Mouse (Mus musculus): ENCODE data around the gene Ndufs1. TPM values are rescaled to one million over a fixed set of nuclear protein-coding genes. Genes with fewer than 3 reads are reported as not detected.

The Ndufs1 gene
- polyA plus RNA-seq, 1 experiment = 2.1 TPM

DNA sequence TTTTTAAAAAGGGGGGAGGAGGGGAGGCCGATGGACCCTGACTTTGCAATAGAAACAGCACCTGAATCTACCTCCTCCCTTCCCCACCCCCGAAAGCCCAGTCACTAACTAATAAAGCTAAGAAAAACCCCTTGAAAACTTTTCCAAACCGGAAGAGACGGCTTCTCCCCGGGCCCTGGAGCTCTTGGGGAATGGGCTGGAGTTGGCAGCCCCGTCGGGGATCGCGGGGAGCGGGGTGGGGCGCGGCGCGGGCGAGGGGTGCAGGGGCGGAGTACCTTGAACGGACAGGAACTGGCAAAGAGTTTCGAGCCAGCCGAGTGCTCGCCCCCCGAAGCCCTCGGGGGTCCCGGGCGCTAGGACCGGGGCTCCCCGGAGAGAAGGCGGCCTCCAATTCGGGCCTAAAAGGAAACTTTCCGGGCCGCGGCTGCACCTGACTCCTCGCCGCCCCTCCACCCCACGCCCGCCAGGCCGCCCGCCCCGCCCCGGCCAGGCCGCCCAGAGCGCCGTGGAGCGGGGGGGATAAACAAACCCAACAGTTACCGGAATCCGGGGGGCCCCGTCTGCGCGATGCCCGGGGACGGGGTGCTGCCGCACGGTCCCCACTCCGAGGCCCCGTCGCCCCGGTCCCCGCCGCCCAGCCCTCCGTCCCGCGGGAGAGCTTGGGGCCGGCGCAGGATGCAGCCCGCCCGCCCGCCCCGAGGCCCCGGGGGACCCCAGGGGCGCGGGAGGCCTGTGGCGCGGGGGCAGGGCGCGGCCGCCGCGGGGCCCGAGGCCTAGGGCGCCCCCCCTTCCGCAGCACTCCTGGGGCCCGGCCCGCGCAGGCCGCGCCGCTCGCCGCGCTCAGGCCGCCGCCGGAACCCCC is 63.1 kb downstream of the Ndufs1 start:
- Histone ChIP-seq H3K4me3 (replicated peaks) (peak overlapping the region; percentile 67), H3K4me1 (ENCODE audit: control insufficient read depth) (peaks cover 44% of the 10 kb centered on the region), H3K36me3 (ENCODE audit: control insufficient read depth) (peaks cover 25% of the 10 kb centered on the region), H3K27me3 (ENCODE audit: control insufficient read depth) (no peaks in the 10 kb centered on the region), H3K9me3 (ENCODE audit: control insufficient read depth, low read length) (no peaks in the 10 kb centered on the region)
- TF ChIP-seq GATA1 (IDR thresholded peaks at IDR 0.05; ENCODE audit: low read length) = no peak
- no peak for TF ChIP-seq TAL1 (IDR thresholded peaks at IDR 0.05; ENCODE audit: low read length)

DNA sequence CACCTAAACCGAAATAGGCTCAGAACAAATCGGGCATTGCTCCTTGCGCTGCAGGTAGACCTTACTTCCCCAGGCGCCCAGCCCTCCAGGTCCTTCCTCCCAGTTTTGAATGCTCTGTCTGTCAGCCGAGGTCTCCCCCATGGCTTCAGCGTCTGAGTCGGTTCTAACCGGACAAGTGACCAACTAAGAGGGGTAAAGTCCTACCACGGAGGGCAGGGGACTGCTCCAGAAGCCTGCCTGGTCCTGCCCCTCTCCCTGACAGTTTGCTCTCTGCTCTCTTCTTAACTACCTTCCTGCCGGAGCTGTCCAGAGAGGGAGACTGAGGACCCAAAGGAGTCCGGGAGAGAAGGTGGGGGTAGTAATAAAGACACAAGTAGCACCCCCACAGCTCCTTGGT is 63.8 kb downstream of the Ndufs1 start:
- TF ChIP-seq TAL1 (IDR thresholded peaks at IDR 0.05; ENCODE audit: low read length) = no peak
- TF ChIP-seq GATA1 (IDR thresholded peaks at IDR 0.05; ENCODE audit: low read length) = no peak
- peak overlapping the region; percentile 67 for H3K4me3 ChIP-seq (replicated peaks)
- H3K4me1 ChIP-seq (ENCODE audit: control insufficient read depth) = peaks cover 44% of the 10 kb centered on the region
- no peaks in the 10 kb centered on the region for H3K9me3 ChIP-seq (ENCODE audit: control insufficient read depth, low read length)
- H3K36me3 ChIP-seq (ENCODE audit: control insufficient read depth) = peaks cover 18% of the 10 kb centered on the region
- no peaks in the 10 kb centered on the region for H3K27me3 ChIP-seq (ENCODE audit: control insufficient read depth)

DNA sequence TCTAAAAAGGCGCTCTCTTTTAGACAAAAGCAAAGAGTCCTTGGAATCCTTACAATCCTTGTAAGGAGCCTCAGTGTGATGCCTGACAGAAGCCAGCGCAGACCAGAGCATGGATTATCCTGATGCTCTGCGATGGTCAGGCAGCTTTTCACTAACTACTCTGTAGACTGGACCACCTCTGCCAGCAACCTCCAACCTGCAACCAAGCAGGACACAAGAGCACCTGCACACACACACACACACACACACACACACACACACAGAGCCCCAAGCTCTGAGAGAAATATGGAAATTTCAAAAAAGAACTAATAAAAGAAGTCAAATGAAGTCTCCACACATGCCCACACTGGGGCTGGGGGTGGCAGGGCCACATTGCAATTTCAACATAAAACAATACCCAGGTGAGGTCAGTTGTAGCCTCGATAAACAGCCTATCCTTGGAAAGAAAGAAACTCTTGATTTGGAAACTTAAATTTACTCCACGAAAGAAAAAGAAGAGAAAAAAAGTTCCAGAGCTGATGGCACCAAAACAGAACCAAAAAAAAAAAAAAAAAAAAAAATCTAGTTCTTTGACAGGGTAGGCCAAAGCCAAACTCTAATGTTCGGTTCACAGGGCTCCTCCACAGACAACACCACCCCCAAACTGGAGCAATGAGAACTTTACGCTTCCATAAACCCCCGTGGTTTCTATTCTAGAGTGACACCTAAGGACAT is 64.3 kb downstream of the Ndufs1 start:
- peaks cover 46% of the 10 kb centered on the region for H3K4me1 ChIP-seq (ENCODE audit: control insufficient read depth)
- peak overlapping the region; percentile 67 for H3K4me3 ChIP-seq (replicated peaks)
- H3K36me3 ChIP-seq (ENCODE audit: control insufficient read depth) = peaks cover 20% of the 10 kb centered on the region
- TF ChIP-seq GATA1 (IDR thresholded peaks at IDR 0.05; ENCODE audit: low read length) (no peak), TAL1 (IDR thresholded peaks at IDR 0.05; ENCODE audit: low read length) (no peak)
- H3K9me3 ChIP-seq (ENCODE audit: control insufficient read depth, low read length) = no peaks in the 10 kb centered on the region
- H3K27me3 ChIP-seq (ENCODE audit: control insufficient read depth) = no peaks in the 10 kb centered on the region

DNA sequence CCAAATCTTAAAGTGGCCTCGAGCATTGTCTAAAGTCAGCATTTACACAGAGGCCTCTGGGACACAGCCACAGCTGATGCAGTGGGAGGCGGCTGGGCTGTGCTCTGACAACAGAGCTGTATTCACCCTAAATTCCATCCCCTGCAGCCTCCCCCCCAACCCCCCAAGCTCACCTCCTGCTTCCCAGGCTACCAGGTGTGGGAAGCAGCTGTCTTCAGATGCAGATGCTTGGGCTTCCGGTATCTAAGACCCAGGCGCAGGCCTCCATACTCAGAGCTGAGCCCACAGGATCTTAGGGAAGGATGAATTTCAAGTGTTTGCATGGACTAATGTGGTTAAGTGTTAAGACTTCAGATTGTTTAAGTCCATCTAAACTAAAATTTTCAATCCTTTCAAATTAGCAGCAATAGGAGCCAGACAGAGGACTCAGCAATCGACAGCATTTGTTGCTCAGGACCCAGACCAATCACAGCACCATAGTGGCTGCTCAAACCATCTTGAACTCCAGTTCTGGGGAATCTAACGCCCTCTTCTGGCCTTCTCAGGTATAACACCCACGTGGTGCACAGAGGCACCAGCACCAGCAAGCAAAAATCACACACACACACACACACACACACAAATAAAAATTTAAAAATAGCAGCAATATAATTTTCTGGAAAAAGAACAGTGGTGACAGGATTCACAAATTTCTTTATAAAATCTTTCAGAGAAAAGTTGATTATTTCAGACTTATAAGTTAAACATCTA is 65.9 kb downstream of the Ndufs1 start:
- no peak overlapping the region for H3K4me3 ChIP-seq (replicated peaks)
- TF ChIP-seq GATA1 (IDR thresholded peaks at IDR 0.05; ENCODE audit: low read length) (no peak), TAL1 (IDR thresholded peaks at IDR 0.05; ENCODE audit: low read length) (no peak)
- no peaks in the 10 kb centered on the region for H3K9me3 ChIP-seq (ENCODE audit: control insufficient read depth, low read length)
- peaks cover 37% of the 10 kb centered on the region for H3K4me1 ChIP-seq (ENCODE audit: control insufficient read depth)
- no peaks in the 10 kb centered on the region for H3K27me3 ChIP-seq (ENCODE audit: control insufficient read depth)
- peaks cover 19% of the 10 kb centered on the region for H3K36me3 ChIP-seq (ENCODE audit: control insufficient read depth)

DNA sequence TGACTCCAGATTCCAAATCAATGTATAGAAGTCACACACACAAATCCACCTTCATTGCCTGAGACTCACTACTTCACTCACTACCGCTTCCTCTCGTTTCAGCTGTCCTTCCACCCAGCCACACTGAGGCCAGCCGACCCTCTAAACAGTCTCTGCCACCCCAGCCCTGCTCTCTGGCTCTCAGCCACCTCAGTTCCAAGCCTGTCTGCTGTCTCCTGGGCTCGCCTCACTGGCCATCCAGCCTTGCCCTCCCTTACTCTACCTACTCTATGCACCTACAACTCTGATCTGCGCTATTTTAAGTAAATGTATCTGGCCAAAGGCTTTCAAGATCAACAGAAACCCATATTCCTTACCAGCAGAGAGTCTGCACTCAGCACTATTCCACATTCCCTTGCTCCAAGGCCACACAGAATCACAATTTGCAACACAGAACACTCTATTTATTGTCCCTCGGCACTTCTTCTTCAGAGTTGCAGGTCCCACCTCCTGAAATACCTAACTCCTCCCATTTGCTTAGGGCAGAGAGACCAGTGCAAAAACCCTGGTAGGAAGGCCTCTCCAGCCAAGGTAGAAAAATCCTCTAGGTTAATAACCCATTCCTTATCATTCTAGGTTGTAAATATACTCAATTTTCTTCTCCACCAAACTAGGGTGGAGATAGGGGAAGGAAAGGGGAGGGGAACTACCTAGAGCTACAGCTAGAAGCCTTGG is 68.9 kb downstream of the Ndufs1 start:
- Histone ChIP-seq H3K36me3 (ENCODE audit: control insufficient read depth) (peaks cover 40% of the 10 kb centered on the region), H3K9me3 (ENCODE audit: control insufficient read depth, low read length) (no peaks in the 10 kb centered on the region), H3K4me3 (replicated peaks) (no peak overlapping the region), H3K4me1 (ENCODE audit: control insufficient read depth) (peaks cover 30% of the 10 kb centered on the region), H3K27me3 (ENCODE audit: control insufficient read depth) (no peaks in the 10 kb centered on the region)
- TF ChIP-seq GATA1 (IDR thresholded peaks at IDR 0.05; ENCODE audit: low read length) = no peak
- TF ChIP-seq TAL1 (IDR thresholded peaks at IDR 0.05; ENCODE audit: low read length) = no peak

DNA sequence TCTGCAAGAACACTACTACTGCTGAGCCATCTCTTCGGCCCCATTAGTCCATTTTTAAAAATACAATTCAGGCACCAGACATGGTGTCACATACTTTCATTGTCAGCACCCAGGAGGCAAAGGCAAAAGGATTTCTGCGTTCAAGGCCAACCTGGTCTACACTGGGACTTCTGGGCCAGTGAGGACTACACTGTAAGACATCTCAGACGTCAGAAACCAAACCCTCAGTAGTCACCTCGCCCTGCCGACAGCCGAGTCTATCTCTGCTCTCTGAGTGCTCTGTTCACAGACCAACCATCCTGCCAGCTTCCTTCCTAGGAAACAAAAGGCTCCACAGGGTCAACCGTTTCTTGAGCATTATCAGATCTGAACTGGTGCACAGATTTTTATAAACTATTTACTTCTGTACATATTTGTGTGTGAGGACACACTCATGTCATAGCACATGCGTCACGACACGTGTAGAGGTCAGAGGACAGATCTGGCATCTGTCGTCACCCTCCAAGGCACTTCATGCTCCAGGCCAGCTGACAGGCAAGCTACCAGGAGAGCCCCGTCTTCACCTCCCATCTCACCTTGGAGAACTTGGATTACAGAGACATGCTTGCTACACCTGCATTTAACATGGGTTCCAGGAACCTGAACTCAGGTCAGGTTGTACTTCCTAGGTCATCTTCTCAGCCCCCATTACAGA is 73.7 kb downstream of the Ndufs1 start:
- Histone ChIP-seq H3K9me3 (ENCODE audit: control insufficient read depth, low read length) (no peaks in the 10 kb centered on the region), H3K4me1 (ENCODE audit: control insufficient read depth) (peaks cover 6% of the 10 kb centered on the region), H3K27me3 (ENCODE audit: control insufficient read depth) (no peaks in the 10 kb centered on the region), H3K4me3 (replicated peaks) (no peak overlapping the region), H3K36me3 (ENCODE audit: control insufficient read depth) (peaks cover 72% of the 10 kb centered on the region)
- TF ChIP-seq GATA1 (IDR thresholded peaks at IDR 0.05; ENCODE audit: low read length) = no peak
- TF ChIP-seq TAL1 (IDR thresholded peaks at IDR 0.05; ENCODE audit: low read length) = no peak

DNA sequence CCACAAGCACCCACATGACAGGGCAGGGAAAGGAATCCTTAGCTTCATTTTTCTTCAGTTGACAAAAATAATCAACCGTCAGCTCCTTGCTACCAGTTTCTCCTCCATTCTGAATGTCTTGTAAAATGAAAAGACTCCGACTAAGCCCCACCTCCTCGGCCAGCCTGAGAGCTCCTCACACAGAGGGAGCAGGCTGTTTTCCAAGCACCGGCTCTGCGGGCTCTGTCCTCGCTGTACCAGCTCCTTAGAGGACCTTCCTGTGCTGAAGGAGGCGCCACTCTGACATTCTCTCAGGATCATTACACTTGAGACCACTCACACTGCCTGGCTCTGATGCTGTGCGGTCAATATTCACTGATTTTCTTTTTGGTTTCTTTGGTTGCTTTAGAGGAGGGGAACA is 76.4 kb downstream of the Ndufs1 start:
- TF ChIP-seq GATA1 (IDR thresholded peaks at IDR 0.05; ENCODE audit: low read length) (no peak), TAL1 (IDR thresholded peaks at IDR 0.05; ENCODE audit: low read length) (no peak)
- Histone ChIP-seq H3K4me3 (replicated peaks) (no peak overlapping the region), H3K36me3 (ENCODE audit: control insufficient read depth) (peaks cover 77% of the 10 kb centered on the region), H3K4me1 (ENCODE audit: control insufficient read depth) (no peaks in the 10 kb centered on the region), H3K27me3 (ENCODE audit: control insufficient read depth) (no peaks in the 10 kb centered on the region), H3K9me3 (ENCODE audit: control insufficient read depth, low read length) (no peaks in the 10 kb centered on the region)

DNA sequence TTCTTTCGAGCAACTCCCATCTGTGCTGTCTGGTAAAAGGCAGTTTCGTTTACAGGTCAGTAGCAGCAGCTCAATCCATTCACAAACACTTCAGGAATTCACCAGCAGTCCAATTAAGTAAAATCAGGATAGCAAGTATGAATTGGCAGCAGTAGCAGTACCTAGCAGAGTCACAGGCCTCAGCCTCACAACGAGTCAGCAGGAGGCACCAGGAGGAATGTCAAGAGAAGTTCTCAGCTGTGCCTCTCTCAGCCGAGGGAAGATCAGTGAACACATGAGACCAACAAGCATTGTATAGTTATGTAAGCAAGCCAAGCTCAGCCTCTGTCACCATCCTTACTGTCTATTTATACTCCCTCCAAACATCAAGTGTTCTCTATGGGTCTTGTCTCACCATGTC is 77.8 kb downstream of the Ndufs1 start:
- H3K9me3 ChIP-seq (ENCODE audit: control insufficient read depth, low read length) = no peaks in the 10 kb centered on the region
- H3K4me3 ChIP-seq (replicated peaks) = no peak overlapping the region
- H3K36me3 ChIP-seq (ENCODE audit: control insufficient read depth) = peaks cover 82% of the 10 kb centered on the region
- no peaks in the 10 kb centered on the region for H3K27me3 ChIP-seq (ENCODE audit: control insufficient read depth)
- TF ChIP-seq GATA1 (IDR thresholded peaks at IDR 0.05; ENCODE audit: low read length) (no peak), TAL1 (IDR thresholded peaks at IDR 0.05; ENCODE audit: low read length) (no peak)
- no peaks in the 10 kb centered on the region for H3K4me1 ChIP-seq (ENCODE audit: control insufficient read depth)

Measured in erythroblast, embryonic 14.5 days (primary cell).